Mouse (Mus musculus): ENCODE measurements around the gene Zfpl1. TPM values are rescaled to one million over a fixed set of nuclear protein-coding genes. Genes with fewer than 3 reads are reported as not detected.
A peak's percentile ranks its signal among the peaks of the same experiment; 100 is the strongest.
"Not testable (repeated sequence)": the region's sequence is repeated elsewhere in the genome, so short reads cannot be mapped to it uniquely, and the experiment has no call there.

Gene Zfpl1
- 62.7 and 70.3 TPM in 2 replicates for polyA plus RNA-seq (2015; fragmentation: Nextera tagmentation; extraction: Ambion mirVana)

DNA sequence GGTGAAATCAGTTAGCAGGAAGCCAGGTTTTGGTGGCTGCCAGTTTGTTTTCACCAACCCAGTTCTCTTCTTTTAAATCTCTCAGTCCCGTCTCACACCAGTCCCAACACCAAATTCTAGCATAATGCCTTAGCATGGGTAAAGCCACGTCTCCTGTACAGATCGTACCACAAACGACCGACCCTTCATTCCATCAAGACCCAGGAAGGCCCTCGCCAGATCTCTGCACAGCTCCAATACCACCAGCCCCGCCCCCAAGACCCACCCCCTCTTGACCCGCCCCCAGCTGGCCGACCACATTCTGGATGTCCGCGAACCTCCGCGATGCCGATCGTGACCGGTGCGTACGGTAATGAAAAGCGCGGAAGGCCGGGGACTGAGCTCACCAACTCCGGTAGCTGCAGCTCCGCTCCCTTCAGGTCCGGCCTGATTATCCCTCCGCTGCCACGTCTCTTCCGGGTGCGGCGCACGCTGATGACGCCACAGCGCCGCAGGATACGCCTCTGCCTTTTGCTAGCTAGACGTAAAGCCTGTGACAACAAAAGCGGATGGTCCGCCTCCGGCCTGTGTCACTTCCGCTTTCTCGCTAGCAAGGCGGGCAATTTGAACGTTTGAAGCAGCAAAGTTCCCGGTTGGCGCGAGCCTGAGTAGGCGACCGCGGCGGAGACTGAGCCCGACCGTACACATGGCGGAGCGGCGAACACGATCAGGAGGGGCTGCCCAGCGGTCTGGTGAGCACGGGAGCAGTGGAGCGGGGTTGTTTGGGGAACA, at the start of gene Zfpl1, which contains the start of gene Cdca5:
TSS of gene Zfpl1 (minus strand) at position 479 of the 771 bp plus-strand sequence.
TSS of gene Cdca5 (plus strand) at position 506 of the 771 bp plus-strand sequence.
- Histone ChIP-seq H3K36me3 (ENCODE audit: control insufficient read depth, insufficient read depth, low read length) (peaks cover 4% of the 10 kb centered on the region; the same call in 1 of the 2 replicates), H3K9ac (ENCODE audit: low read length) (peak within 1 kb of the TSS; percentile 84), H3K9me3 (replicated peaks; ENCODE audit: control insufficient read depth, low read length) (no peaks in the 10 kb centered on the region), H3K4me1 (ENCODE audit: control insufficient read depth, insufficient read depth, low read length) (peaks cover 16% of the 10 kb centered on the region), H3K4me3 (replicated peaks; ENCODE audit: low read length) (peak within 1 kb of the TSS; percentile 78), H3K27me3 (ENCODE audit: control insufficient read depth, insufficient read depth, low read length) (no peaks in the 10 kb centered on the region), H3K4me2 (ENCODE audit: low read depth, low read length) (peak within 1 kb of the TSS; percentile 91), H3K27ac (ENCODE audit: low read length) (peak within 1 kb of the TSS; percentile 65)
- under 1% methylated on average over 58 of the region's 58 CpGs for WGBS
- ATAC-seq (ENCODE audit: insufficient read depth, low FRiP score) = peak; percentile 90

DNA sequence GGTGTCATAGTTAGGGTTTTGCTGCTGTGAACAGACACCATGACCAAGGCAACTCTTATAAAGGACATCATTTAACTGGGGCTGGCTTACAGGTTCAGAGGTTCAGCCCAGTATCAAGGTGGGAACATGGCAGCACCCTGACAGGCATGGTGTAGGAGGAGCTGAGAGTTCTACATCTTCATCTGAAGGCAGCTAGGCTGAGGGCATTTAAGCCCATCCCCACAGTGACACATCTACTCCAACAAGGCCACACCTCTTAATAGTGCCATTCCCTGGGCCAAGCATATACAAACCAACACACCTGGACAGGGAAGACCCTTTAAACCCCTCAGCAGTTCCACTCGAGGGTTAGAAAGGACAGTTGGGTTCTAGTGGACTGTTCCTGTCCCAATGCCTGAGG, 48.4 kb upstream of the Zfpl1 start:
- H3K4me2 ChIP-seq (ENCODE audit: low read depth, low read length); H3K27ac ChIP-seq (ENCODE audit: low read length); H3K9me3 ChIP-seq (replicated peaks; ENCODE audit: control insufficient read depth, low read length); H3K9ac ChIP-seq (ENCODE audit: low read length); H3K4me3 ChIP-seq (replicated peaks; ENCODE audit: low read length); H3K27me3 ChIP-seq (ENCODE audit: control insufficient read depth, insufficient read depth, low read length); H3K4me1 ChIP-seq (ENCODE audit: control insufficient read depth, insufficient read depth, low read length); ATAC-seq (ENCODE audit: insufficient read depth, low FRiP score): not testable (repeated sequence)
- peaks cover 11% of the 10 kb centered on the region; the same call in 1 of the 2 replicates for H3K36me3 ChIP-seq (ENCODE audit: control insufficient read depth, insufficient read depth, low read length)
- 47% methylated on average over 1 of the region's 1 CpGs for WGBS

DNA sequence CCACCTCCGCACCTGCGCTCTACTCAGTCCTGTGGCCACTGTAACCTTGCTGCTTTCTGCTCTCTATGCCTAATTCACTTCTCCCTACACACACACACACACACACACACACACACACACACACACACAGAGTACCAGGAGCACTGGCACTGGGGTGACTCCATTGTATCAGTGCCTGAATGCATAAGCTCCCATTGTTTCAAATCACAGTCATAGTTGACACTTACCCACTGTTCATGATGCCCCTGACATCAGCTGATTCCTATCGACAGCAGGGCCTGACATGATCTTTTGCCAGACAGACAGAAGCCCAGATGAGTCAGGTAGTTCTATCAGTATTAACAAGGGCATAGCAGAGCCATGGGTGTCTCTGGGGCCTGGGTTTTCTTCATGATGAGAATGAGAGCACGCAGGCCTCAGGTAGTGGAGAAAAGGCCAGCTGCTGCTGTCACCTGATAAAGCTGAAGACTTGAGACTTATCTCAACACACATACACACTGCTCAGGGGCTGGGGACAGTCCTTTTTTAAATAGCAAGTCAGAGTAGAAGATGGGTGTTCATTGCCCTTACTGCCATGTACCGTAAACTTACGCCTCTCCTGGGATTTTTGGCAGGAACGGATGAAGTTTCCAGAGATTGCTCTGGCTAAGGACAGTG, 47.5 kb upstream of the Zfpl1 start:
- Histone ChIP-seq H3K9ac (ENCODE audit: low read length) (no peak overlapping the region), H3K36me3 (ENCODE audit: control insufficient read depth, insufficient read depth, low read length) (peaks cover 11% of the 10 kb centered on the region; the same call in 1 of the 2 replicates), H3K4me3 (replicated peaks; ENCODE audit: low read length) (no peak overlapping the region), H3K27ac (ENCODE audit: low read length) (no peak overlapping the region), H3K4me1 (ENCODE audit: control insufficient read depth, insufficient read depth, low read length) (0 out of 2 replicates have a peak, but pooled peaks cover 2% of the 10 kb centered on the region), H3K27me3 (ENCODE audit: control insufficient read depth, insufficient read depth, low read length) (no peaks in the 10 kb centered on the region), H3K9me3 (replicated peaks; ENCODE audit: control insufficient read depth, low read length) (no peaks in the 10 kb centered on the region), H3K4me2 (ENCODE audit: low read depth, low read length) (no peak overlapping the region)
- ATAC-seq (ENCODE audit: insufficient read depth, low FRiP score) = no peak
- WGBS = 84% methylated on average over 7 of the region's 7 CpGs

DNA sequence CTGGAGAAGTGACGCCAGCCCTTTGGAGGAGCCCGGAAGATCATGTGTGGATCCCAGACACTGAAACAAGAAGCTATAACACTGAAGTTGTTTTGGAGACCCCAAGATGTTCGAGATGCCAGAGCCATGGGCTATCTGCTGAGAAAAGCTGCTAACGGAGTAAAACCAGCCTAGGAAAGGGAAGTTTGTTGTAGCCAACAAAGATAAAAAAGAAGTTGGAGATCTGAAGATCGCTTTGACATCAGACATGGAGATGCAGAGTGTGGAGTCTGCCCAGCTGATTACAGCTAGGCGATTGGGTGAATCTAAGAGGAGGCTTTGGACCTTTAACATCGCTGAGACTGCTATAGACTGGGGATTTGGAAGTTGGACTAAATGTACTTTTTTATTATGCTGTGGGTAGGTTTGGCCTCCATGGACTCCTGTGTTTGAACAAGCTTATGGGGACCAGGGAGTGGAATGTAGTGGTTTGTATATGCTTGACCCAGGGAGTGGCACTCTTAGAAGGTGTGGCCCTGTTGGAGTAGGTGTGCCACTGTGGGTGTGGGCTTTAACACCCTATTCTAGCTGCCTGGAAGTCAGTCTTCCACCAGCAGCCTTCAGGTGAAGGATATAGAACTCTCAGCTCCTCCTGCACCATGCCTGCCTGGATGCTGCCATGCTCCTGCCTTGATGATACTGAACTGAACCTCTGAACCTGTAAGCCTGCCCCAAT, 45.8 kb upstream of the Zfpl1 start:
- not testable (repeated sequence) for H3K9ac ChIP-seq (ENCODE audit: low read length); H3K36me3 ChIP-seq (ENCODE audit: control insufficient read depth, insufficient read depth, low read length); H3K4me2 ChIP-seq (ENCODE audit: low read depth, low read length); H3K27me3 ChIP-seq (ENCODE audit: control insufficient read depth, insufficient read depth, low read length); H3K4me3 ChIP-seq (replicated peaks; ENCODE audit: low read length); ATAC-seq (ENCODE audit: insufficient read depth, low FRiP score); H3K4me1 ChIP-seq (ENCODE audit: control insufficient read depth, insufficient read depth, low read length); H3K9me3 ChIP-seq (replicated peaks; ENCODE audit: control insufficient read depth, low read length)
- H3K27ac ChIP-seq (ENCODE audit: low read length) = peak overlapping the region; percentile 21; the same call in 1 of the 2 replicates
- 68% methylated on average over 7 of the region's 7 CpGs for WGBS

DNA sequence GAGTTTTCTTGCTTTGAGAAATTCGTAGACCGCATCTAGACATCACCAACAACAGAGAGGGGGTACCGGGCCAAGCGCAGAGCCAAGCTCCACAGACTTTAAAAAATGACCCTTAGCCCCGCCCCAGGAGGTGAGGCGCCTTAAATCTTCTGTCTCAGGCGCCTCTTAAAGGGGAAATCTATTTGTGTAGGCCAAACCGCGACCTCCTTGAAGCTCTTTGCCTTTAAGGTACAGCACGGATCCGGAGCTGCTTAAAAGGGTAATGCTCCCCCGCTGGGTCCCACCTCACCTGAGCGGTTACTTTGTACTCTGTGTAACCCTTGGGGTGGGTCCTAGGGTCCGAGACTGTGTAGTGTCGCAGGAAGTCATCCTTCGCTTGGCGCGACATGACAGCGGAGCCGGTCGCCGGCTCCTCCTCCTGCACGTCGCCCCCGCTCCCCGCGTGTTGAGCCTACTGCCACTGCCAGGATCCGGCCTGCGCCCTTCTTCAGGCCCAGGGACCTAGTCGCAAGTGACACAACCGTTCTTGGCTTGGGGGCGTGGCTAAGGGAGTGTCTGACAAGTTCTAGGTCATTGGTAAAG, 43.1 kb upstream of the Zfpl1 start, which contains the start of gene Snx15:
TSS of gene Snx15 (minus strand) at position 545 of the 582 bp plus-strand sequence.
- 0 out of 2 replicates have a peak, but pooled peaks cover 7% of the 10 kb centered on the region for H3K4me1 ChIP-seq (ENCODE audit: control insufficient read depth, insufficient read depth, low read length)
- H3K9ac ChIP-seq (ENCODE audit: low read length) = peak within 1 kb of the TSS; percentile 80
- peak within 1 kb of the TSS; percentile 94 for H3K27ac ChIP-seq (ENCODE audit: low read length)
- H3K27me3 ChIP-seq (ENCODE audit: control insufficient read depth, insufficient read depth, low read length) = no peaks in the 10 kb centered on the region
- peak within 1 kb of the TSS; percentile 65 for H3K4me2 ChIP-seq (ENCODE audit: low read depth, low read length)
- ATAC-seq (ENCODE audit: insufficient read depth, low FRiP score) = peak; percentile 92
- H3K4me3 ChIP-seq (replicated peaks; ENCODE audit: low read length) = peak within 1 kb of the TSS; percentile 65
- under 1% methylated on average over 32 of the region's 32 CpGs for WGBS
- no peaks in the 10 kb centered on the region for H3K9me3 ChIP-seq (replicated peaks; ENCODE audit: control insufficient read depth, low read length)
- H3K36me3 ChIP-seq (ENCODE audit: control insufficient read depth, insufficient read depth, low read length) = no peaks in the 10 kb centered on the region

DNA sequence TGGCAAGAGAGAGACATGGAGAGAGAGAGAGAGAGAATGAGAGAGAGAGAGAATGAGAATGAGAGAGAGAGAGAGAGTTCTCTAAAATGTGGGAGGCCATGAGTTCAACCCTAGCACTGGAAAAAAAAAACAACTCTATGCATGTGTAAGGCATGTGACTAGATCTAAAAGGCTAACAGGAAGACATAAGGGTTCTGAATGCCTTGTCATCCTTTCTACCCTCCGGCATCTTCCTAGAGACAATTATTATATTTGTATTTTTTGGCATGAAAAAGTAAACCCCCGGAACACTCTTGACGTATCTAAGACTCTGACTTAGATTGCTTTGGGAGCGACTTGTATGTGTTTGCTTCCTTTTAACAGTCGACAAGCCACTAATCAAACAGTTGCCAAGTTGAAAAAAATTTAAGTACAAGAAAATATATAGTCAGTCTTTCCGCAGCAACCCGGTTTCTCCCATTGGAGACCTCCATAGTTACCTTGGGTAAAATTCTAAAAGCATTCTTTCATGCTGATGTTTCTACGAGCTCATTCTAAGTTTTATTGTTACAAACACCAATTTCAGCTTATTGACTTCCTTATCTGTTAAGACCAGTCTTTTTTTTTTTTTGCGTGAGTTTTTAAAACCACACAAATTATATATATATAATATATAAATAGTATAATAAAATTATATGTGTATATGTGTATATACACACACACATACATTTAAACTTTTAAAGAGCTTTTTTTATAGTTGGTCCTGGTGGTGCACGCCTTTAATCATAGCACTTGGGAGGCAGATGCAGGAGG, 42.2 kb upstream of the Zfpl1 start:
- peak overlapping the region; percentile 80 for H3K9ac ChIP-seq (ENCODE audit: low read length)

DNA sequence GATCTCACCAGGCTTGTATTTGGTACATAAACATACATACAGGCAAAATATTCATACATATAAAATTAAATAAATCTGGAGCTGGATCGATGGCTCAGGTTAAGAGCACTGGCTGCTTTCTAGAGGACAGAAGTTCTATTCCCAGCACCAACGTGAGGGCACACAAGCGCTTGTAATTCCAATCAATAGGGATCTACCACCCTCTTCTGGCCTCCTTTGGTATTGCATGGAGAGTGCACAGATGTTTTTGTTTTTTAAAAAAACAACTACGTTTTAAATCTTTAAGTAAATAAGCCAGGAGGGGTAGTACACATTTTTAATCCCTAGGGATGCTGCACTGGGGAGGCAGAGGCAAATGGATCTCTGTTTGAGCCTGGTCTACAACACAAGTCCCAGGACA, 41.5 kb upstream of the Zfpl1 start:
- Histone ChIP-seq H3K4me1 (ENCODE audit: control insufficient read depth, insufficient read depth, low read length) (0 out of 2 replicates have a peak, but pooled peaks cover 7% of the 10 kb centered on the region), H3K9ac (ENCODE audit: low read length) (no peak overlapping the region), H3K4me2 (ENCODE audit: low read depth, low read length) (no peak overlapping the region), H3K27me3 (ENCODE audit: control insufficient read depth, insufficient read depth, low read length) (no peaks in the 10 kb centered on the region), H3K9me3 (replicated peaks; ENCODE audit: control insufficient read depth, low read length) (no peaks in the 10 kb centered on the region), H3K27ac (ENCODE audit: low read length) (no peak overlapping the region), H3K4me3 (replicated peaks; ENCODE audit: low read length) (no peak overlapping the region), H3K36me3 (ENCODE audit: control insufficient read depth, insufficient read depth, low read length) (no peaks in the 10 kb centered on the region)
- 25% methylated on average over 4 of the region's 4 CpGs for WGBS
- no peak for ATAC-seq (ENCODE audit: insufficient read depth, low FRiP score)

More for the DNA sequence above, 42.2 kb upstream of the Zfpl1 start:
- peak overlapping the region; percentile 65 for H3K4me3 ChIP-seq (replicated peaks; ENCODE audit: low read length)
- no peaks in the 10 kb centered on the region for H3K27me3 ChIP-seq (ENCODE audit: control insufficient read depth, insufficient read depth, low read length)
- 0 out of 2 replicates have a peak, but pooled peaks cover 7% of the 10 kb centered on the region for H3K4me1 ChIP-seq (ENCODE audit: control insufficient read depth, insufficient read depth, low read length)
- no peaks in the 10 kb centered on the region for H3K9me3 ChIP-seq (replicated peaks; ENCODE audit: control insufficient read depth, low read length)
- H3K36me3 ChIP-seq (ENCODE audit: control insufficient read depth, insufficient read depth, low read length) = no peaks in the 10 kb centered on the region
- no peak for ATAC-seq (ENCODE audit: insufficient read depth, low FRiP score)
- H3K27ac ChIP-seq (ENCODE audit: low read length) = peak overlapping the region; percentile 94; the same call in 1 of the 2 replicates
- H3K4me2 ChIP-seq (ENCODE audit: low read depth, low read length) = peak overlapping the region; percentile 65
- 66% methylated on average over 10 of the region's 10 CpGs for WGBS

DNA sequence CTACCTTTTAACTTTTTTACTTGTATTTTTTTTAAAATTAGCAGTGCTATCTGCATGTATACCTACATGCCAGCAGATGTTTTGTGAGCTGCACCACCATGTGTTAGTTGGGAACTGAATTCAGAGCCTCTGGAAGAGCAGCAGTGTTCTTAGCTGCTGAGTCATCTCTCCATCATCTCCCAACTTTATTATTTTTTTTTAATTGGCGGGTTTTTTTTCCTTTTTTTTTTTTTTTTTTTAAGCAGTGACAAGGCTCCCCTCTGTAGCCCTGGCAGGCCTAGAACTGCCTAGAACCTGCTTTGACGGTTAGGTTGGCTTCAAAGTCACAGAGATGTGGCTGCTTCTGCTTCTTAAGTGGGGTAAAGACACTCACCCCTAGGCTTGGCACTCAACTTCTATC, 40.1 kb upstream of the Zfpl1 start:
- no peak overlapping the region for H3K4me3 ChIP-seq (replicated peaks; ENCODE audit: low read length)
- WGBS = 72% methylated on average over 2 of the region's 2 CpGs
- no peaks in the 10 kb centered on the region for H3K27me3 ChIP-seq (ENCODE audit: control insufficient read depth, insufficient read depth, low read length)
- no peaks in the 10 kb centered on the region for H3K36me3 ChIP-seq (ENCODE audit: control insufficient read depth, insufficient read depth, low read length)
- no peaks in the 10 kb centered on the region for H3K9me3 ChIP-seq (replicated peaks; ENCODE audit: control insufficient read depth, low read length)
- no peak overlapping the region for H3K4me2 ChIP-seq (ENCODE audit: low read depth, low read length)
- no peak for ATAC-seq (ENCODE audit: insufficient read depth, low FRiP score)
- 0 out of 2 replicates have a peak, but pooled peaks cover 7% of the 10 kb centered on the region for H3K4me1 ChIP-seq (ENCODE audit: control insufficient read depth, insufficient read depth, low read length)
- H3K27ac ChIP-seq (ENCODE audit: low read length) = no peak overlapping the region
- no peak overlapping the region for H3K9ac ChIP-seq (ENCODE audit: low read length)
